Mouse (Mus musculus): ENCODE results near the gene Pagr1a.

The Pagr1a gene

DNA sequence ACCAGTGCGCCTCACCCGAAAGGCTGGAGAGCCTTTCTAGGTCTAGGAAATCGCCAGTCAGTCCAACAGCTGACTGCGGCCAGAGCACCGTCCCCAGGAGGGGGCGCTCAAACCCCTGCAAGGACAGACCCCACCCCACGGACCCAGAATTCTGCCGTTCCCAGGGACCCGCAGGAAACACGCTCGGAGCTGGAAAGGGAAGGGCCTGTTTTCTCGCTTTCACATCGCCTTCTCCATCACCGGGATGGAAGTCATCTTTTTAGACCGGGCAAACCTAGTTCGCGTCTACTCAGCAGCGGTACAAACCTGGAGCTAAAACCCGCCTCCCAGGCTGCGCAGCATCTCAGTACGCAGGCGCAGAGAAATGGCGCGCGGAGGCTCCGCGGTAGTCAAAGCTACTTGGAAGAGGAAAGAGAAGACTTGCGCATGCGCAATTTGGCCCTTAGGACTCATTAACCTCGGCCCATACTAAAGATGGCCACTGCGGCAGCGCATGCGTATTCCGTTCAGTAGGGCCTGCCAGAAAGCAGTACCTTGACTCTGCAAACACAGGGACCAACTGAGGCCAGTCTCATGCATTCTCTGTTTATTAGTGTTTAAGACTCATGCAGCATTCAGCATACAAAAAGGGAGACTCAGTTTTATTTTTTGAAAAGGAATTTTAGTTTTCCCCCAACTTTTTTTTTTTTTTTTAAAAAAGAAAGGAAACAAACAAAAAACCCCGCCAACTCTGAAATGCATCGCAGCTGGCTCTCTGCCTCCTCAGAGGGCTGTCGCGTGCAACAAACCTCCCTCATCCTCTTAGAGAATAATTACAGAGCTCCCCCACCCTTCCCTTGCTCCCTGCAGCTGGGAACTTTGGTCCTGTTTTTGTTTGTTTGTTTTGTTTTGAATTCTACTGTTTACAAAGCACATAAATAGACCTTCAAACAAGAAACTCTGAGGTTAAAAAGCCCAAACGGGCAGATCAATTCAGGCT is at the start of gene Pagr1a:
Gene Pagr1a, minus strand, starts transcription at position 382 of the 979 bp plus-strand sequence.
- DNase-seq, result peak; percentile 99

DNA sequence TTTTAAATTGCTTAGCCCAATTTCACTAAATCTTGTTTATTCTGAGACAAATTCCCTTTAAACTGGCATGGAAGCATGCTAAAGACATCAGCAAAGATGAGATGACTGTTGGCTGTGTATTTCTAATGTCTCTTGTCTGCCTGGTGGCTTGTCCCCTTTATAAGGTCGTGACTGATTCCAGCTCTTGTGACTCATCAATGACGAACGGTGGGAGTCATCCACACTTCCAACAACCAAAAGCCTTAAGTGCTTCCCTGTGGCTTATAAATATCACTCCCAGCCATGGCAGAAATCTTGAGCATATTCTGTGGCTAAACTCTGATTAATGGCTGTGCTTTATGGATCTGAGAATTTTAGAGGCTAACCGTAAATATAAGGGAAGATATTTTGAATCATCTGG is 49.2 kb upstream of the Pagr1a start:
- no peak for DNase-seq

DNA sequence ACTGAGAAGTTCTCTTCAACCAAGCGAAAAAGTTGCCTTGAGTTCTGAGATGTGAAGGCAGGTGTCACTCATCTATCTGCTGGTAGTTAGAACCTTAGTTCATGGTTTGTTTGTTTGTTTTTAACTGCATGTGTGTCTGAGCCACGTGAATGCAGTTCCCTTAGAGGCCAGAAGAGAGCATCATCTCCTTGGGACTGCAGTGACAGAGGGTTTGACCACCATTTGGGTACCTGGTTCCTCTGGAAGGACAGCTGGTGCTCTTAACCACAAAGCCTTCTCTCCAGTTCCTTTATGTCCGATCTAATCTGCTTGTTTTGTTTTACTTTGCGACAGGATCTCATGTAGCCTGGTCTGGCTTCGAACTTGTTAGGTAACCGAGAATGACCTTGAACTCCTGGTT is 48.4 kb upstream of the Pagr1a start:
- no peak for DNase-seq

DNA sequence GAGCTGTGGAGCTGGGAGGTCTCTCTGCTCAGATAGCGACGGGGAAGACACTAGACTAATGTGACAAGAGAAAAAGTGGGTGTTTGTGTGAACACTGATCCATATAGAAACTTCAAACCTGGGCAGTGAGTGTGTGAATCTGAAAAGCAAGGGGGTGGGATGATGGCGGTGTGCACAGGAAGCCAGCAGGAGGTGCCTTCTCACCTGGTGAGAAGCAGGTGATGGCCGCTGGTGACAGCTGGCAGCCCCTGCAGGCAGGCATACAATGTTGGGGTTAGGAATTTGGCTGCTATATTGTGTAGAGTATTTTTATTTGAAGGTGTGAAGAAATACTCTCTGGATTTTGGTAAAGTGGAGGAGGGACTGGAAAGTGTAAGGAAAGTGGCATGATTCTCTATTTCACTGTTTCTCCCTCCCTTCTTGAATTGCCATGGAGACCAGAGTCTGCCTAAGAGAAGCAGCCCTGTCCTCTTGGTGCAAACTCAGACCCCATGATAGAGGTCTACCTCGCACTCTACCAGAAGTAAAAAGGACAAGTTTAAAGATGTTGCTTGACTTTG is 38.0 kb upstream of the Pagr1a start:
- DNase-seq, result no peak

DNA sequence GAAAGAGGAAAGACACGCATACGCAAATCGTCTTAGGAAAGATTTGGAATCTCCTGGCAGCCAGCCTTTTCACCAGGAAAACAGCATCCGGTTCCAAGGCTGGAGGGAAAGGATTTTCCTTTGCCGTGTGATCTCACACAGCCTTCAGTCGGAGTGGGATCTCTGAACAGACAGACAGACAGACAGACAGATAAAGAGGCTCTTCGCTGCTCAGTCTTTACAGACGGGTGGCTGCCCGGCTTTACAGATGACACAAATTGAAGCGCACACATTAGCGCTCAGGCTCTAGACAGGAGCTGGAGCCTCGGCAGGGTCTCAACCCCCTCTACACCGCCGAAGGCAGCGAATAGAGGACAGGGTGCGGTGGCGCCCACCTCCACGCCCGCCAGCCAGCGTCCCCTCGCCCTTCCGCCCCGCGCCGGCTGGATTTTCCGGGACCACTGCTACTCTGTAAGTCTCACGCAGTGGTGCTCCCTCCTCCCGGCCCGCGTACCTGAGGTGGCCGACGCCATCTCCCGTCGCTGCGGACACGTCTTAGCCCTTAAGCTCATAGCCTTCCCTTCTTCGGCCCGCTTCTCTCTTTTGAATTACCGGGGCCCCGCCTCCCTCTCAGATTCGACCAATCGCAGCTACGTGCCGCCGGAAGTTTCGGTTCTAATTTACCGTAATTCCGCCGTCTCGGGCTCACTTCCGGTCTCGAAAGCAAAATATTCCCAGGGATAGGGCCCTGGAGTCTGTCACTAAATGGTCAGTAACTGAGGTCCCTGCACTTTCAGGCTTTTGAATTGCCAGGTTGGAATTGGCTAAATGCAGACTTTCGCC is 24.9 kb upstream of the Pagr1a start, which contains the start of gene Kif22:
Gene Kif22, minus strand, starts transcription at position 621 of the 822 bp plus-strand sequence.
- DNase-seq, result peak; percentile 92

DNA sequence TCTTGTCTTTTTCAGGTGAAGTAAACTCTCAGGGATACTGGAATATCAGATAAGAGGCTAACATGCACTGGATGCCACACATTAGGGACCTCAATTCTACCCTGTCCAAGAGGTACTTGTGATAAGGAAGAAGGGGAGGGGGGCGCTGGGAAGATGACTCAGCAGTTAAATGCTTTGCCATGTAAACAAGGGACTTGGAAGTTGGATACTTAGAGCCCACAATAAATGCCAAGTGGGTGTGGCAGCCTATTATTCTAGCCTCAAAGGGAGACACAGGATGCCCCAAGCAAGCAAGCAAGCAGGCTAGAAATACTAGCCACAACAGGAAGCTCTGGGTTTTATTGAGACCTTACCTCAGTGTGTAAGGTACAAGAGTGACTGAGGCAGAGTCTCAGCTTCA is 14.1 kb upstream of the Pagr1a start:
- DNase-seq, result no peak

DNA sequence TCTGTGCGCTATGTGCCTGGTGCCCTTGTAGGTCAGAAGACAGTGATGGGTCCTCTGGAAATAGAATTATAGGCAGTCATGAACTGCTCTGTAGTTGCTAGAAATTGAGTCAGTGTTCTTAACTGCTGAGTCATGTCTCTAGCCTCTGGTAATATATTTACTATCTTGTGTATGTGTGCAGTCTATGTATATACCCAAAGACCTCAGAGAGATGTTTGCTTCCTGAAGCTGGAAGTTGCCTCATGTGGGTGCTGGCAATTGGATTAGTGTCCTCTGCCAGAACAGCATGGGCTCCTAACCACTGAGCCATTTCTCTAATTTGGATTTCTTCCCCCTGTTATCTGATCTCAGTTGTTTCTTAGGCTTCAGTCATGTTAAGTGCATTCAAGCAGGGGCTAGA is 13.0 kb upstream of the Pagr1a start:
- no peak for DNase-seq

DNA sequence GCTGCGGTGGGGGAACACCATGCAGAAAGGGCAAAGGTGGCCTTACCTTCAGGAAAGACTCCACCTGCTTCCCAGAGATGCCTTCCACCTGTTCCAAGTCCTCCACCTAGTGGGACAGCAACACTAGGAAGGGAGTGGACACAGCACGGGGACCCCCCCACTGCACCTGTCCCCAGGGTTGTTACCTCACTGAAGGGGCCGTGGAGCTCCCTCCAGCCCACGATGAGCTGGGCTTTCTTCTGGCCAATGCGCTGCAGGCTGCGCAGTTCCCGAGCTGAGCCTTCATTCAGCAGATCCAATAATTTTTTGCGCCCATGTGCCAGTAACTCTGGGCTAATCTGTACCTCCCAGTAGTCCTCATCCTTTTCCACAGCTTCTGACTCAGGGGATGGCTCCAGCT is 10.7 kb upstream of the Pagr1a start:
- DNase-seq, result no peak

DNA sequence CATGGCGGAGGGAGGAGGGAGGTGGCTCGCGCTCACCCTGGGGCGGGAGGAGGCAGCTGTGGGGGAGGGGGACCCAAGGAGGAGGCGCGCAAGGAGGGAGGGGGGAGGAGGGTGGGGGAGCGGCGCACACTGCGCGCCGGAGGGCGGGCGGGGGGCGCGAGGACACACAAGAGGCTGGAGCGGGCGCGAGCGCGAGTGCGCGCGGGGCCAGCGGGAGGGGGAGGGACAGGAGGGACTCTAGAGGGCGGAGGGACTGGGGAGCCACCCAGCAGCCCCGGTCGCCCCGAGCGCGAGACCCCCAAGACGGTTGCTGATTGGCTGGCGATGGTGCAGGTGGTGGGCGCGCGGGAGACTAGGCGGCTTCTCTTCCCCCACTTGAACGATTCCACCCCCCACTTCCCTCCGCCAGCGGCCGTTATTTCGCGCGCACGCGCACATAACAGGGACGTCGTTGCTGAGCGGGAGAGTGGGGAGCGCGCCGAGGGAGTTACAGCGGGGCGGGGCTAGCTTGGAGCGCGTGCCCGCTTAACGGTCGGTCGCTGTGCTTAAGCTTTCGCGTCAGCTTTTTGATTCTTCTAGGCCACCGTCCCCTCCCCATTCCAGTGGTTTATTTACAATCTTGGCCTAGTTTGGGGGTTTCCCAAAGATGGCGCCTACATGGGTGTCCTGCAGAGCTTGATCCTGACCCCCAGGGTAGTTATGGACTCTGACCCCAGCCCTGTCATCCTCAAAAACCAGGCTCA is 10.0 kb upstream of the Pagr1a start, which contains the start of gene Maz:
Gene Maz, minus strand, starts transcription at position 54 of the 743 bp plus-strand sequence.
- peak; percentile 98 for DNase-seq

DNA sequence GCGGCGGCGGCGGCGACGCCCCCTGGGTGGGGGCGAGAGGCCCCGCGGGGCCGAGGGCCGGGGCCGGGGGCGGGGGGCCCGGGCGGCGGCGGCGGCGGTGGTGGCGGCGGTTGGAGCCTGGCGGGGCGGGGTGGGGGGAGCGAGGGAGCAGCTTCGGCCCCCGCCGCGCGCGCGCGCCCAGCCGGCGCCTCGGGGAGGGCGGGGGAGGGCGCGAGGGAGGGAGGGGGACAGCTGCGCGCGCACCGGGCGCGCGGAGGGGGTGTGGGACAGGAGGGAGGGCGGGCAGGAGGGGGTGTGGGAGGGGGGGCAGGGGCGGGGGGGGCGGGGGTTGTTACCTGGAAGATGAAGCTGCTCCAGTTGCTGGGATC is 9.4 kb upstream of the Pagr1a start:
- DNase-seq, result peak; percentile 93

DNA sequence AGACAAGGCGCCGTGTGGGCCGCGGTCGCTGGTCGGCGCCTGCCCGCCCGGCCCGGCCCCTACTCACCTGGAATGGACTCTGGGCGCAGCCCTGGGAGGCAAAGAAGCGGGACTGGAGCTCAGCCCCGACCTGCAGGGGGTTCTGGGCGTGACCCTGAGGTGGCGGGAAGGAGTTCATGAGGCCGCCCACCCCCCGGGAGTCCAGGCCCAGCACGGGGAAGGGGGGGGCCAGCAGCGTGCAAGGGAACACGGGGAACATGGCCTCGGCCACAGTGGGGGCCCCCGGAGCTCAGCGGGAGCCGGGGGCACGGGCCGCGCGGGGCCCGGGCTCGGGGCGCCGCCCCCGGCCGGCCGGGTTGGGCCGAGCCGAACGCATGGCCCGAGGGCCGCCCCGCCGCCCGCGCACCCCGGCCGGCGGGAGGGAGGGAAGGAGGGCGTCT is 9.0 kb upstream of the Pagr1a start:
- DNase-seq, result peak; percentile 77

DNA sequence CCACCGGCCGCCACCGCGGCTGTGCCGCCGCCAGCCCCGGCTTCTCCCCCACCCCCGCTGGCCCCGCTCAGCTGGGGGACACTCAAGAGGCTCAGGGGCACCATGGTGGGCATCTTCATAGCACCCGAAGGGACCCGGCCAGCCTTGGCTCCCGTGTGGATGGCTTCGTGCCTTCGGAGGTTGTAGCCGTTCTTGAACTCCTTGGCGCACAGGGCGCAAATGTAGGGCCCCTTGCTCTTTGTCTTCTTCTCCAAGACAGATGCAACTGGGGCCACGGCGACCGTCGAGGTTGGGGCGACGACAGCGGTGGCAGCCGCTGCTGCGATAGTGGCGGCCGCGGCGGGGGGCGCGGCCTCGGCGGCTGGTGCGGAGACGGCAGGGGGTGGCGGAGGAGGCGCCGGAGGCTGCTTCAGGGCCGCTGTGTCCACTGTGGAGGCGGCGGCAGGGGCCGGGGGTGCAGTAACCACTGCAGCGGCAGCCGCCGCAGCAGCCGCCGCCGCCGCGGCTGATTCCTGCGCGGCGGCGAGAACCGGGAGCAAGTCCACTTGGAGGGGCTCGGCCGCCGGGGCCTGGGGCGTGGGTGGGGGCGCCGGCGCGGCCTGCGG is 8.5 kb upstream of the Pagr1a start:
- peak; percentile 69 for DNase-seq

DNA sequence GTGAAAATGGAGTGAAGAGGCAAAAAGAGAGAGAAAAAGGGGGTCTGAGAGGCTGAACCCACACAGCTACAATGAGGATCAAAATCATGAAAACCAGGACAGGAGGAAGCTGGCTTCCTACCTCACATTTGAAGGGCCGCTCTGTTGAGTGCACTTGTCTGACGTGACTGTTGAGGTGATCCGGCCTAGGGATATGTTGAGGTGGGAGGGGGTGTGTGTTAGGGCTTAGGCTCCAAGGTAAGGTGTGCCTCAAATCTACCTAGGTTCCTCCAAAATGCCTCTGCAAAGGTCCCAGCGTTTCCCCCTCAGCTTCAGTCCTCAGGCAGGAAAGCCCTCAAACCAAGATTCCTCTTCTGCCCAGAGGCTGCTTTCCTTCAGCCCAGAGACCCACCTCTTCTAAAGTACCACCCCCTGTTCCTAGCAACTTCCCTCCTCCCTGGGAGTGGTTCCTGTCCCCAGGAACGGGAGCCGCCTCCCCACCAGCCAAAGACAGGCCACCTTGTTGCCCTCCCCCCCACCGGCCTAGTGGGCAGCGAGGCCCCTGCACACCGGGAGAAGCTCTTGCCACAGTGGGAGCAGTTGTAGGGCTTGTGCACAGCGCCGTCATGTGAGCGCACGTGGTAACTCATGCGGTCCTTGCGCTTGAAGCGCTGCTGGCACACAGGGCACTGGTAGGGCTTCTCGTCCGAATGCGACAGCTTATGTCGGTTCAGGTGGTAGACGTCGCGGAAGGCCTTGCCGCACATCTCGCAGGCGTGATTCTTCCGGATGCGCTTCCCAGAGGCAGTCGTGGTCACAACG is 7.8 kb upstream of the Pagr1a start:
- peak; percentile 83 for DNase-seq

DNA sequence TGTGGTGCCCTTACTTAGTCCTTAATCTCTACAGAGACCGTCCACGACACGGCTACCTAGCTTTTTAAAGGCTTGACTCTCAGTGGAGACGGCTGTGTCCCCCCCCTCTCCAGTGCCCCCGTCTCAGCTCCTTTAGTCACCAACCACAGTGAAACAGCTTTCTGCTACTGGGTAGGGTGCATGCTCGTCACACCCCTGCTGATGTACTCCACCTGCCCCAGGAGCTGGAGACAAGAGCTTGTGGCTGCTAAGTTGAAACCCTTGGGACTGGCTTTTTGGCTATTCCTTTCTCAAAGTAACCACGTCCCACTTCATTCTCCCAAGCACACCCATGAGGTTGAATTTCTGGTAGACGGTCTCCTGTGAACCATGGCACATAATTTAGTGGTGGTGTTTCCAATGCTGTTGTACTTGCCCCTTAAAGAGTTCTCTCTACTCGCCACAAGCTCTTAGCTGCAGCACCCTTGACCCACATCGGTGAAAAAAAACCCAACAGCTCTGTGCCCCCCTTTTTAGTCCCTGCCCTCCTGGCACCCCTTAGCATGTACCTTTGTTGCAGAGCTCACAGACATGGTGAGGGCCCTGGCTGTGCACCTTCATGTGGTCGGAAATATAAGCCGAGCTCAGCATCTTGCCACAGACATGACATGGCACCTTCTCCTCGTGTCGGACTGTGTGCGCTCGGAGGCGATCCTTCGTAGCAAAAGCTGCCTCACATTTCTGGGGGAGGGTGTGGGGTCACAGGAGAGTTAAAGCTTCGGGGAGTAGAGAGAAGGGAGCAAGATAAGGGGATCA is 6.9 kb upstream of the Pagr1a start:
- no peak for DNase-seq

DNA sequence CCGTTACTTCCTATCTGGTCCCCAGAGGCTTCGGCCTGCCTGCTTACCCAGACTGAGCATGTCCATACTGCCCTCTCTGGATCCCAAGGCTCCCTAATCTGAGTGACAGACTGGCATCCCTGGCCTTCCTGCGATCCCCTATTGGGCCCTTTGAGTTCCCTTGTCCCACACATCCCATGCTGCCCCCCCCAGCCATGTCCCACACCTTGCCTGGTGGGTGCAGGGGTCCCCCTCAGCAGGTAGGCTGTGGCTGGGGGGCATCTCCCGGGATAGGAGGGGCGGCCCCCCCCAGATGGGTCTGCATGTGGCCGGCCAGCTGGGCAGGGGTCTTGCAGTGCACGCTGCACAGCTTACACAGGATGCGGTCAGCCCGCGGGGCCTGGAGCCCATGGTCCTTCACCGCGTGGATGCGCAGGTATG is 6.1 kb upstream of the Pagr1a start:
- DNase-seq, result no peak

DNA sequence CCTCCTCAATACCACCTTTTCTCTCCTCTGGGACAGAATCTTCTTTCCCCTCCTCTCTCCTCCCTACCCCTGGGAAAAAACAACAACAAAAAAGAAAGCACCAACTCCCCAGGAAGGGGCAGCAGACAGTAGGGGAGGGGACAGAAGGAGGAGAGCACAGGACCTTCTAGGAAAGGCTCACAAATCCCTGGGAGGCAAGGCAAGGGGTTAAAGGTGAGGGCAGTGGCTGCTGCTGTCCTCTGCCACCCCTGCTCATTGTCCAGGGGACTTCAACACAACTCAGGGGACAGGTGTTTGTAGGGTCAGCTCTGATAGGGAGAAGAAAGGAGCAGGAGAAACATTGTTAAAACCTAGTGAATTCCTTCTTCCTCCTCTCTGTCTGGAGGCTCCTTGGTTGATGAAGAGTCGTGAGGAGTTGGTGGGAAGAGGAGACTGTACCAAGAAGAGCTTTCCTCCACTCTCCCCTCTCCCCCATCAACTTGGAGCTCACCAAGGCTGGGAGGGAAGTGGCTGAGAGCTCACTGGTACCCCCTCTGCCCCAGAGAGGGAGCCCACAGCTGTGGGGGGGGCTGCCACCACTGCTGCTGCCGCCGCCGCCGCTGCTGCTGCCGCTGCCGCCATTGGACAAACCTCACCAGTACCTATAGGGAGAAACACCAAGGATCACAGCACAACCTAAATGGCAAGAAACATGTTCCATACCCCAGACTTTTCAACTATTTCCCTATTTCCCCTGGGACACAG is 5.5 kb upstream of the Pagr1a start:
- no peak for DNase-seq

DNA sequence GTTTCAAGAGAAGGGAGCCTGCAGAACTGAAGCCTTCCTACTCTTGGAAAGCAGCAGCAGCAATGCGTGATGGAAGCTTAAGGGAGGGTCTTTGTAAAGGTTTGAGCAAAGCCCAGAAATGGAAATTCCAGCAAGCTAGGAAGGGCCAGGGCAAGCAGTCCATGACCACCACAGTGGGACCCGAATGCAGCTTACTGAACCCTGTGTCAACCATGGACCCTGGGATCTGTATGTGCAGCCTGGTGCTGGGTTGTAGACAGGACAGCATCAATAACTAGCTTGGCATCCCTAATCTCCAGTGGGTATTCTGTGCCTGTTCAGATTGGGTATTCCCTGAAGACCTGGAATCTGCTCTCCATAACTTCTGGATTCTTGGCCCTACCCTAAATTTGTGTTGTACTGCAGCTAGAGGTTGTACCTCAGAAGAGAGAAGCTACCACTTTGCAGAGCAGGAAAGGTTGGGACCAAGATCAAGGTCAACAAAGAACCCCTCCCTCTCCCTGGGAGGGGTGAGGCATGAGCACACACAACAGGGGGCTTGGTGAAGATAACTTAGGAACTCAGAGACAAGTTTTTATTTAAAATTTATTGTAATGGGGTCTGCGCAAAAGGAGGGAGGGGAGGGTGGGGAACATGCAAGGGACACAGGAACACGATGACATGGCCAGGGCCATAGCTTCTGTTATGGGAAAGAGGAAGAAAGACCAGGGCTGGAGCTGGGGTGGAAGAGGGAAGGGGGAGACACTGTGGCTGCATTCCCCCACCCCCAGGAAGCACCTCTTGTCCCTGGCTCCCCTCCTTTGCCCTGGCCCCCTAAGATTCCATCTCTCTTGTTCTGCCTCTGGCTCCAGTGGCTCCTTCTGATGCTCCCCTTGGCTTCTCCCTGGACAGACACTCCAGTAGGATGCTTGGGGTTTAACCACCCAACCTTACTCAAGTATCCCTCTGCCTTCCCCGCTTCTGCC is 4.7 kb upstream of the Pagr1a start:
- DNase-seq, result no peak

DNA sequence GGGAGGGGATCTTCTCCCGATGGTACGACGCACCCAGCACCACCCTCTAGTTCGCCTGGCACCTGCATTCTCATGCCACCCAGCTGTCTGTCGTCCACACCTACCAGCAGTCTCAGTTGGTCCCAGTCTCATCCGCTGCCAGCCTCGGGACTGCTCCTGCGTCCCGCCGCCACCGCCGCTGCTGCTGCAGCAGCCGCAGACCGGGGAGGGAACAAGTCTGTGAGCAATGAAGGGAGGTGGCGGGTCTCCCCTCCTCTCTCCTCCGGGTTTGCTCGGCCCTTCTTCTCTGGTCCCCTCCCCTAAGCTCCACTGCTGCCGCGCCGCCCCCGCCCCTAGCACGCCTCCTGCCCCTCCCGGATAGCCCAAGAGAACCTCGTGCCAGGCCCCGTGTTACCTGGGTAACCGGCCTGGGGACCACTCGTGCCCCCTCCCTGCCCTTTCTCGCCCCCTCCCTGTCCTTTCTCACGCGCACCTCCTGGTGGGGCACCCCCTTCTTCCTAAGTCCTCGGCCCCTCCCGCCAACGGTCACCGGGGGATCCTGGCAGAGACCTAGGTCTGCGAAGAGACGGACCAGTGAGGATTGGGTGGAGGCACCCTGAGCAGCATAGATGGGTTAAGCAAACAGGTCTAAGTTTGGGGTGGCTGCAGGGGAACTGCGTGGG is 3.9 kb upstream of the Pagr1a start, which contains the start of the genes Gm42742 and Prrt2:
Gene Gm42742, minus strand, starts transcription at position 197 of the 662 bp plus-strand sequence.
Gene Prrt2, minus strand, starts transcription at position 311 of the 662 bp plus-strand sequence.
- DNase-seq, result peak; percentile 69
